ENCODE assay signal across 8 mouse cellular contexts in the genomic region with DNA sequence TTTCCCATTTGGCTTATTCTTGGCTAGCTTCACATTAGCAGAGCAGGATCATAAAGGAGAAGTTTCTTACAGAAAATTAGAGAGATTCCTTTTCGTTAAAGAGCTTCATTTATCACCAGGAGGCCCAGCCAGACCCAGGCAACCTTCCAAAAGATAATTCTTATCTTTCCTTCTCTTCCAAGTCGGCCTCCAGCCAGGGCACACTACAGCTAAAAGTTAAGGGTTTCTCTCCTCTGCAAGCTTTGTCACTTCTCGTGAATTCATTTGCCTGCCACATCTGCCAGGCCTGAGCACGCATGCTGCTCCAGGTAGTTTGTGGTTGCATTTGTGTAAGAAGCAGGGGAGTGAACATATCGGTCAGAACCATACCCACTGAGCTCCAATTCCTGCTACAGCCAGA. TPM values are rescaled to one million over a fixed set of nuclear protein-coding genes. Genes with fewer than 3 reads are reported as not detected.
DNase-seq lines count a peak whose midpoint lies in the region; ATAC-seq lines count a peak whose summit lies in the region.

No protein-coding gene starts in this region.

- H3K27me3 ChIP-seq in kidney, embryonic 15.5 days = no peaks in the 10 kb centered on the region
- no peaks in the 10 kb centered on the region for H3K27me3 ChIP-seq in embryonic facial prominence, embryonic 12.5 days
- no peaks in the 10 kb centered on the region for H3K27me3 ChIP-seq in hindbrain, embryonic 12.5 days
- no peaks in the 10 kb centered on the region for H3K27me3 ChIP-seq in midbrain, embryonic 12.5 days

- 54% methylated on average over 5 of the region's 5 CpGs for WGBS in kidney, embryonic 15.5 days
- 60% methylated on average over 5 of the region's 5 CpGs for WGBS in embryonic facial prominence, embryonic 12.5 days
- WGBS in hindbrain, embryonic 12.5 days = 64% methylated on average over 5 of the region's 5 CpGs
- whole genome bisulfite sequencing in midbrain, embryonic 12.5 days = 64% methylated on average over 5 of the region's 5 CpGs

- peaks cover 15% of the 10 kb centered on the region; the same call in 1 of the 2 replicates for H3K4me1 ChIP-seq in kidney, embryonic 15.5 days
- peaks cover 4% of the 10 kb centered on the region; the same call in 1 of the 2 replicates for H3K4me1 ChIP-seq in embryonic facial prominence, embryonic 12.5 days
- peaks cover 8% of the 10 kb centered on the region for H3K4me1 ChIP-seq in hindbrain, embryonic 12.5 days
- 0 out of 2 replicates have a peak, but pooled peaks cover 7% of the 10 kb centered on the region for H3K4me1 ChIP-seq in midbrain, embryonic 12.5 days

- H3K9ac ChIP-seq in kidney, embryonic 15.5 days = no peak overlapping the region
- H3K9ac ChIP-seq in embryonic facial prominence, embryonic 12.5 days = no peak overlapping the region
- no peak overlapping the region for H3K9ac ChIP-seq in hindbrain, embryonic 12.5 days
- H3K9ac ChIP-seq in midbrain, embryonic 12.5 days (replicated peaks) = no peak overlapping the region

- H3K36me3 ChIP-seq in kidney, embryonic 15.5 days = peaks cover 14% of the 10 kb centered on the region
- H3K36me3 ChIP-seq in embryonic facial prominence, embryonic 12.5 days = peaks cover 9% of the 10 kb centered on the region
- H3K36me3 ChIP-seq in hindbrain, embryonic 12.5 days = peaks cover 8% of the 10 kb centered on the region
- peaks cover 7% of the 10 kb centered on the region for H3K36me3 ChIP-seq in midbrain, embryonic 12.5 days

- H3K9me3 ChIP-seq in kidney, embryonic 15.5 days (replicated peaks) = no peaks in the 10 kb centered on the region
- H3K9me3 ChIP-seq in embryonic facial prominence, embryonic 12.5 days = no peaks in the 10 kb centered on the region
- no peaks in the 10 kb centered on the region for H3K9me3 ChIP-seq in hindbrain, embryonic 12.5 days (replicated peaks)
- H3K9me3 ChIP-seq in midbrain, embryonic 12.5 days = no peaks in the 10 kb centered on the region

- no peak for DNase-seq in kidney, adult 11 months
- no peak for DNase-seq in frontal cortex, postnatal 10 days (ENCODE audit: low spot score in 2 of 2)
- no peak for DNase-seq in B cell, adult 2 months
- no peak for DNase-seq in kidney, adult 18-20 months

- peak overlapping the region; percentile 94; the same call in 1 of the 2 replicates for H3K27ac ChIP-seq in kidney, embryonic 15.5 days
- no peak overlapping the region for H3K27ac ChIP-seq in embryonic facial prominence, embryonic 12.5 days
- H3K27ac ChIP-seq in hindbrain, embryonic 12.5 days = no peak overlapping the region
- no peak overlapping the region for H3K27ac ChIP-seq in midbrain, embryonic 12.5 days (replicated peaks)

- no peak for ATAC-seq in kidney, embryonic 15.5 days (replicated peaks; ENCODE audit: low FRiP score)
- ATAC-seq in embryonic facial prominence, embryonic 12.5 days (ENCODE audit: insufficient number of reproducible peaks, insufficient read depth, low FRiP score, low TSS enrichment) = no peak
- ATAC-seq in hindbrain, embryonic 12.5 days (ENCODE audit: low FRiP score) = no peak
- ATAC-seq in midbrain, embryonic 12.5 days (ENCODE audit: low FRiP score, low read depth) = no peak

- H3K4me3 ChIP-seq in kidney, embryonic 15.5 days (replicated peaks) = peak overlapping the region; percentile 96
- no peak overlapping the region; the same call in 1 of the 2 replicates for H3K4me3 ChIP-seq in embryonic facial prominence, embryonic 12.5 days
- no peak overlapping the region for H3K4me3 ChIP-seq in hindbrain, embryonic 12.5 days
- H3K4me3 ChIP-seq in midbrain, embryonic 12.5 days = no peak overlapping the region

- H3K4me2 ChIP-seq in kidney, embryonic 15.5 days = peak overlapping the region; percentile 84
- peak overlapping the region; percentile 69 for H3K4me2 ChIP-seq in embryonic facial prominence, embryonic 12.5 days (replicated peaks)
- peak overlapping the region; percentile 75 for H3K4me2 ChIP-seq in hindbrain, embryonic 12.5 days (replicated peaks)
- peak overlapping the region; percentile 82 for H3K4me2 ChIP-seq in midbrain, embryonic 12.5 days (replicated peaks)

RNA-seq across cellular contexts. Expression of a gene that starts 0.8 kb away (rescaled TPM):
- 38.0 and 39.1 TPM in 2 replicates for polyA plus RNA-seq in kidney, embryonic 15.5 days (2015; fragmentation: Nextera tagmentation; extraction: Ambion mirVana)
- polyA plus RNA-seq in embryonic facial prominence, embryonic 12.5 days (2016; fragmentation: Nextera tagmentation; extraction: Ambion mirVana) = 21.8 and 25.6 TPM in 2 replicates
- polyA plus RNA-seq in hindbrain, embryonic 12.5 days (2016; fragmentation: Nextera tagmentation; extraction: Ambion mirVana) = 18.4 and 22.5 TPM in 2 replicates
- 16.6 and 17.2 TPM in 2 replicates for polyA plus RNA-seq in midbrain, embryonic 12.5 days (2016; fragmentation: Nextera tagmentation; extraction: Ambion mirVana)

RNA-seq across cellular contexts. Expression of a gene that starts 30.7 kb away (rescaled TPM):
- polyA plus RNA-seq in kidney, embryonic 15.5 days (2015; fragmentation: Nextera tagmentation; extraction: Ambion mirVana) = not detected in 2 replicates
- polyA plus RNA-seq in embryonic facial prominence, embryonic 12.5 days (2016; fragmentation: Nextera tagmentation; extraction: Ambion mirVana) = not detected in 2 replicates
- polyA plus RNA-seq in hindbrain, embryonic 12.5 days (2016; fragmentation: Nextera tagmentation; extraction: Ambion mirVana) = not detected in 2 replicates
- not detected in 2 replicates for polyA plus RNA-seq in midbrain, embryonic 12.5 days (2016; fragmentation: Nextera tagmentation; extraction: Ambion mirVana)

RNA-seq across cellular contexts. Expression of a gene that starts 49.6 kb away (rescaled TPM):
- not detected in 2 replicates for polyA plus RNA-seq in kidney, embryonic 15.5 days (2015; fragmentation: Nextera tagmentation; extraction: Ambion mirVana)
- polyA plus RNA-seq in embryonic facial prominence, embryonic 12.5 days (2016; fragmentation: Nextera tagmentation; extraction: Ambion mirVana) = not detected in 2 replicates
- not detected in 2 replicates for polyA plus RNA-seq in hindbrain, embryonic 12.5 days (2016; fragmentation: Nextera tagmentation; extraction: Ambion mirVana)
- polyA plus RNA-seq in midbrain, embryonic 12.5 days (2016; fragmentation: Nextera tagmentation; extraction: Ambion mirVana) = 0.18 TPM in 1 of 2 replicates, not detected in the other

RNA-seq across cellular contexts. Expression of a gene that starts 52.5 kb away (rescaled TPM):
- not detected in 2 replicates for polyA plus RNA-seq in kidney, embryonic 15.5 days (2015; fragmentation: Nextera tagmentation; extraction: Ambion mirVana)
- polyA plus RNA-seq in embryonic facial prominence, embryonic 12.5 days (2016; fragmentation: Nextera tagmentation; extraction: Ambion mirVana) = not detected in 2 replicates
- polyA plus RNA-seq in hindbrain, embryonic 12.5 days (2016; fragmentation: Nextera tagmentation; extraction: Ambion mirVana) = not detected in 2 replicates
- polyA plus RNA-seq in midbrain, embryonic 12.5 days (2016; fragmentation: Nextera tagmentation; extraction: Ambion mirVana) = not detected in 2 replicates

RNA-seq across cellular contexts. Expression of a gene that starts 58.4 kb away (rescaled TPM):
- 108 and 111 TPM in 2 replicates for polyA plus RNA-seq in kidney, embryonic 15.5 days (2015; fragmentation: Nextera tagmentation; extraction: Ambion mirVana)
- 117 and 121 TPM in 2 replicates for polyA plus RNA-seq in embryonic facial prominence, embryonic 12.5 days (2016; fragmentation: Nextera tagmentation; extraction: Ambion mirVana)
- 120 and 133 TPM in 2 replicates for polyA plus RNA-seq in hindbrain, embryonic 12.5 days (2016; fragmentation: Nextera tagmentation; extraction: Ambion mirVana)
- polyA plus RNA-seq in midbrain, embryonic 12.5 days (2016; fragmentation: Nextera tagmentation; extraction: Ambion mirVana) = 105 and 106 TPM in 2 replicates
